Mouse (Mus musculus): ENCODE measurements around the gene Txndc11. TPM values are rescaled to one million over a fixed set of nuclear protein-coding genes. Genes with fewer than 3 reads are reported as not detected.

Gene Txndc11
- polyA plus RNA-seq, 1 experiment from 2014 or later = 39.3 TPM

DNA sequence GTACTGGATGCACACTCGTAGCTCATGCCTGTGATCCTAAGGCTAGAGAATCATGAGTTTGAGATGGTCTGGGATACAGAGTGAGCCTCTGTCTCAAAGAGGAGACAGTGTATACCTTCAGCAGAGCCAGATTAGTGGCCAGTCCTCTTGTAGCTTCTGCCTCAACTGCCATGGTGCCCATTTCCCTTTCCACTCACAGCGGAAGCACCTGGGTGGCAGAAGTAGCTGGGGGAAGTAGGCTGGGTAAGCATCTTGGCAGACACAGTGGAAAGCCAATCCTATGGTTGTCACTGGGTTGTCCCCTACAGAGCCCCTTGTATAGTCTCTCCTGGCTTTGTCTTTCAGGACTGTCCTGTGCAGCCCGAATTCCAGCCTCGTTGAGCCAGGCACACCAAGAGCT lies 62.6 kb downstream of the Txndc11 start:
- peaks cover 32% of the 10 kb centered on the region for H3K4me1 ChIP-seq
- no peaks in the 10 kb centered on the region for H3K27me3 ChIP-seq (replicated peaks)
- H3K9me3 ChIP-seq = no peaks in the 10 kb centered on the region
- no peak for ATAC-seq (ENCODE audit: insufficient read depth, low FRiP score, low read depth)
- H3K36me3 ChIP-seq = peaks cover 32% of the 10 kb centered on the region
- no peak overlapping the region for H3K27ac ChIP-seq
- H3K9ac ChIP-seq = no peak overlapping the region
- H3K4me2 ChIP-seq = no peak overlapping the region
- 83% methylated on average over 4 of the region's 4 CpGs for WGBS
- no peak overlapping the region for H3K4me3 ChIP-seq (replicated peaks)

DNA sequence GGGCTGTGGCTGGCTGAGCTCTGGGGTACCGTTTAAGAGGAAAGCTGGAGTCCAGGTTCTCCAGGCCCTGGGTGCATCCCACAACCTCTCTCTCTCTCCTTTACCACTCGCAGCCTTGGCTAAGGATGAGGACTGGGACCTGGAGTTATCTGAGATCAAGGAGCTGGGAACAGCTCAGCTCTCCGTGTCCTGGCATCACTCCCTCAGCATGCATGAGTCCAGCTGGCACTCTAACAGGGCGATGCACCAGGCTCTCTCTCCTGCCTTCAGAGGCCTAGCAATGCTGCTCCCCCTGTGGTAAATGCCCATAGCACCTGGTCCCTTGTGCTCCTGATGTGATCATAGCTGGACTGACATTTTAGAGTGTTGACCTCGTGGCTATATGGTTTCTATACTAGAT lies 63.3 kb downstream of the Txndc11 start:
- Histone ChIP-seq H3K9ac (no peak overlapping the region), H3K36me3 (peaks cover 32% of the 10 kb centered on the region), H3K27me3 (replicated peaks) (no peaks in the 10 kb centered on the region), H3K4me3 (replicated peaks) (no peak overlapping the region), H3K4me1 (peaks cover 36% of the 10 kb centered on the region), H3K4me2 (no peak overlapping the region), H3K9me3 (no peaks in the 10 kb centered on the region), H3K27ac (no peak overlapping the region)
- ATAC-seq (ENCODE audit: insufficient read depth, low FRiP score, low read depth) = no peak
- WGBS = 81% methylated on average over 5 of the region's 5 CpGs

GRCm38 (mm10) chr16:11069710-11070420 lies 64.6 kb downstream of the Txndc11 start:
- no peak for ATAC-seq (ENCODE audit: insufficient read depth, low FRiP score, low read depth)
- Histone ChIP-seq H3K36me3 (peaks cover 21% of the 10 kb centered on the region), H3K9me3 (no peaks in the 10 kb centered on the region), H3K4me2 (peak overlapping the region; percentile 8; the same call in 1 of the 2 replicates), H3K4me1 (peaks cover 40% of the 10 kb centered on the region), H3K27ac (0 out of 2 replicates have a peak overlapping the region, but pooled peaks have one; percentile 17), H3K4me3 (replicated peaks) (no peak overlapping the region), H3K9ac (no peak overlapping the region), H3K27me3 (replicated peaks) (no peaks in the 10 kb centered on the region)
- 44% methylated on average over 7 of the region's 7 CpGs for WGBS

DNA sequence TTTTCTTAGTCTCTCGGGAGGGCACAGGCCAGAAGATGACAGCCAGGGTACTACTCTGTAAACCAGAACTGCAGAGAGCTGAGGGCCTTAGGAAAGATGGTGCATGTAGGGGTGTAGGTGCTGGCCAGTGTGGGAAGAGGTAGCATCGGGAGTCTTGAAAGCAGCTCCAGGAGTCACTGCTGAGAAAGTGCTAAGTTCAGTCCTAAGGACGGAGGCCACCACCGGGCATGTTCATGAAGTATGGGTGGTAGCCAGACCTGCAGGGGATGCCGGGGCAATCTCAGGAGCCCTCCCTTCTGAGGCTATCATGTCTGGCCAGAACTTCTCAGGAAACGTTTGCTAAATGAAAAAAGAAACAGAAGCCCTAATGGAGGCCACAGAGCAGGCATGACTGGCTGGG lies 65.2 kb downstream of the Txndc11 start:
- Histone ChIP-seq H3K27me3 (replicated peaks) (no peaks in the 10 kb centered on the region), H3K36me3 (peaks cover 17% of the 10 kb centered on the region), H3K4me3 (replicated peaks) (no peak overlapping the region), H3K9ac (no peak overlapping the region), H3K27ac (0 out of 2 replicates have a peak overlapping the region, but pooled peaks have one; percentile 17), H3K4me1 (peaks cover 40% of the 10 kb centered on the region), H3K4me2 (peak overlapping the region; percentile 8; the same call in 1 of the 2 replicates), H3K9me3 (no peaks in the 10 kb centered on the region)
- no peak for ATAC-seq (ENCODE audit: insufficient read depth, low FRiP score, low read depth)
- WGBS = 64% methylated on average over 6 of the region's 6 CpGs

GRCm38 (mm10) chr16:11068666-11069065 lies 65.8 kb downstream of the Txndc11 start:
- no peaks in the 10 kb centered on the region for H3K27me3 ChIP-seq (replicated peaks)
- no peak overlapping the region for H3K27ac ChIP-seq
- peaks cover 40% of the 10 kb centered on the region for H3K4me1 ChIP-seq
- H3K36me3 ChIP-seq = peaks cover 11% of the 10 kb centered on the region; the same call in 1 of the 2 replicates
- no peak for ATAC-seq (ENCODE audit: insufficient read depth, low FRiP score, low read depth)
- WGBS = 83% methylated on average over 3 of the region's 3 CpGs
- no peak overlapping the region for H3K4me3 ChIP-seq (replicated peaks)
- peak overlapping the region; percentile 4; the same call in 1 of the 2 replicates for H3K4me2 ChIP-seq
- H3K9me3 ChIP-seq = no peaks in the 10 kb centered on the region
- H3K9ac ChIP-seq = no peak overlapping the region

DNA sequence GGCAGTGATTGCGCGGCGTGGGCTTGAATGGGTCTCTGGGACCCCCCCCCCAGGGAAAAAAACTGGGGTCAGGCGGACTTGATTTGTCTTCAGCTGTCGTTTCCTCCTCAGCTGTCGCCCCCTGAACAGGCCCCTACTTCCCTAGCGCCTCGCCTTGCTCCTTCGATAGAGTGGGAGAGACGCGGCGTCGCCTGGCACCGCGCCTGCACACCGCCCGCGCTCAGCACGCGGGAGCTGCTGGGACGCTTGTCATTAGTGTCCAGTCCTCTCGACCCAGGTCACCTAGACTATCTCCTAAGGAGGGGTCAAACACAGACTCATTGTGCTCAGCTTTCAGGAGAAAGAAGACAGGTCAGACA lies 67.6 kb downstream of the Txndc11 start:
- Histone ChIP-seq H3K4me3 (replicated peaks) (peak overlapping the region; percentile 88), H3K27ac (peak overlapping the region; percentile 91), H3K9ac (peak overlapping the region; percentile 86), H3K9me3 (no peaks in the 10 kb centered on the region), H3K27me3 (replicated peaks) (no peaks in the 10 kb centered on the region), H3K36me3 (0 out of 2 replicates have a peak, but pooled peaks cover 4% of the 10 kb centered on the region), H3K4me2 (peak overlapping the region; percentile 69), H3K4me1 (peaks cover 50% of the 10 kb centered on the region)
- no peak for ATAC-seq (ENCODE audit: insufficient read depth, low FRiP score, low read depth)
- under 1% methylated on average over 22 of the region's 22 CpGs for WGBS

- peak within 1 kb of the TSS; percentile 88 for H3K4me3 ChIP-seq (replicated peaks)
- peaks cover 50% of the 10 kb centered on the region for H3K4me1 ChIP-seq
- no peaks in the 10 kb centered on the region for H3K27me3 ChIP-seq (replicated peaks)
- no peaks in the 10 kb centered on the region for H3K9me3 ChIP-seq
- H3K4me2 ChIP-seq = peak within 1 kb of the TSS; percentile 69
- WGBS = under 1% methylated on average over 78 of the region's 78 CpGs
- H3K36me3 ChIP-seq = no peaks in the 10 kb centered on the region
- peak; percentile 97 for ATAC-seq (ENCODE audit: insufficient read depth, low FRiP score, low read depth)
- H3K9ac ChIP-seq = peak within 1 kb of the TSS; percentile 86
- peak within 1 kb of the TSS; percentile 91 for H3K27ac ChIP-seq
These were observed 68.2 kb downstream of the Txndc11 start, which contains the start of gene Litaf for GRCm38 (mm10) chr16:11066029-11066832. Litaf (minus strand) TSS chr16:11066157.

GRCm38 (mm10) chr16:11065431-11065830 lies 69.0 kb downstream of the Txndc11 start:
- H3K36me3 ChIP-seq = no peaks in the 10 kb centered on the region
- peaks cover 49% of the 10 kb centered on the region for H3K4me1 ChIP-seq

GRCm38 (mm10) chr16:11064742-11065141 lies 69.7 kb downstream of the Txndc11 start:
- peaks cover 43% of the 10 kb centered on the region for H3K4me1 ChIP-seq
- H3K9me3 ChIP-seq = no peaks in the 10 kb centered on the region
- no peak overlapping the region for H3K4me3 ChIP-seq (replicated peaks)
- ATAC-seq (ENCODE audit: insufficient read depth, low FRiP score, low read depth) = no peak
- no peaks in the 10 kb centered on the region for H3K36me3 ChIP-seq
- no peak overlapping the region for H3K9ac ChIP-seq
- no peak overlapping the region for H3K27ac ChIP-seq
- no peak overlapping the region for H3K4me2 ChIP-seq
- WGBS = 85% methylated on average over 6 of the region's 6 CpGs
- H3K27me3 ChIP-seq (replicated peaks) = no peaks in the 10 kb centered on the region

More at GRCm38 (mm10) chr16:11065431-11065830, 69.0 kb downstream of the Txndc11 start:
- ATAC-seq (ENCODE audit: insufficient read depth, low FRiP score, low read depth) = no peak
- H3K27ac ChIP-seq = no peak overlapping the region
- H3K4me3 ChIP-seq (replicated peaks) = peak overlapping the region; percentile 88
- 64% methylated on average over 5 of the region's 5 CpGs for WGBS
- H3K9ac ChIP-seq = no peak overlapping the region
- H3K9me3 ChIP-seq = no peaks in the 10 kb centered on the region
- H3K27me3 ChIP-seq (replicated peaks) = no peaks in the 10 kb centered on the region
- peak overlapping the region; percentile 69 for H3K4me2 ChIP-seq

GRCm38 (mm10) chr16:11064341-11064740 lies 70.1 kb downstream of the Txndc11 start:
- WGBS = 89% methylated on average over 4 of the region's 4 CpGs
- Histone ChIP-seq H3K4me3 (replicated peaks) (no peak overlapping the region), H3K4me1 (peaks cover 39% of the 10 kb centered on the region), H3K4me2 (no peak overlapping the region), H3K27me3 (replicated peaks) (no peaks in the 10 kb centered on the region), H3K27ac (no peak overlapping the region), H3K36me3 (no peaks in the 10 kb centered on the region), H3K9me3 (no peaks in the 10 kb centered on the region), H3K9ac (no peak overlapping the region)
- no peak for ATAC-seq (ENCODE audit: insufficient read depth, low FRiP score, low read depth)

DNA sequence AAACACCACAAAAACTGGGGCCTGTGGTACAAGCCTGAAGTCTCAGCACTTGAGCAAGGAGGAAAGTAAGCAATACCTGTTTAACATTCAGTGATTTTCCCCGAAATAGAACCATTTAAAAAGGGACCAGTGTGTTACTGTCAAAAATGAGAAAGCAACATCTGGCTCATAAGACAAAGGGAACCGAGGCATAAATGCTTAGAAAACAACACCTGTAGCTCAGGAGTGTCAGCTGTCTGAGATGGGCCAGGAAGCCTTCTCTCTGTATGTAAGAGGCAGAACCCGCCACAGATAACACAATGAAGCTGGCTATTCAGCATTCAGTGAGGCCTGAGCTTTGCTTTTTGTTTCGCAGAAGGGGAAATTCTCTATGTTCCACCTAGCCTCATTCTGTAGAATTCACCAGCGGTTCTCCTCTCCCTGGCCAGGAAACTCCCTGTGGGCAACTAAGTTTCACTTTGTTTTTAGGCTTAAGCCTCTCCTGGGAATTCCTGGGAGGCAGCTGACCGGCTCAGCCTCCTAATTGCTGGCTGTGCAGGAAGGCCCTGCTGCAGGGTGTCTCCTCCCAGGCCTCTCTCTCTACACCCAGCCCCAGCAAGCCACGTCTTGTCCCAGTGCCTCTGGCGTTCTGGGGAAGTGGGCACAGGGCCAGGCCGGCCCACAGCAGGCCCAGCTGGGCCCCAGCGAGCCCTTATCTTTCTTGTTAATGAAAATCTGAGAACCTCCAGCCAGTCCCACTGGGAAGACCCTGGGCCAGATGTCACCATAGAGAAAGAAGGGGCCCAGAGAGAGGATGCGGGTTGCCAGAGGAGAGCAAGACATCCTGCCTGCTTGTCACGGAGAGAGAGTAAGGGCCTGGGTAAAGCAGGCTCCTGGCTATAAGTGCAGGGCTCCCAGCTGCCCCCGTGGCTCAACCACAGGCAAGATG lies 71.4 kb downstream of the Txndc11 start:
- H3K27ac ChIP-seq = peak overlapping the region; percentile 72
- ATAC-seq (ENCODE audit: insufficient read depth, low FRiP score, low read depth) = peak; percentile 47
- peaks cover 32% of the 10 kb centered on the region for H3K4me1 ChIP-seq
- no peak overlapping the region for H3K4me3 ChIP-seq (replicated peaks)
- H3K27me3 ChIP-seq (replicated peaks) = no peaks in the 10 kb centered on the region
- H3K9me3 ChIP-seq = no peaks in the 10 kb centered on the region
- H3K9ac ChIP-seq = no peak overlapping the region
- 30% methylated on average over 13 of the region's 13 CpGs for WGBS
- H3K36me3 ChIP-seq = no peaks in the 10 kb centered on the region
- peak overlapping the region; percentile 31 for H3K4me2 ChIP-seq
